Mouse (Mus musculus): Measurements from ENCODE around the gene Atg2a. TPM values are rescaled to one million over a fixed set of nuclear protein-coding genes. Genes with fewer than 3 reads are reported as not detected.
A peak's percentile ranks its signal among the peaks of the same experiment; 100 is the strongest.

Atg2a gene
- total RNA-seq (2014; rRNA removed; ENCODE audit: low replicate concordance), result 18.9 and 24.5 TPM in 2 replicates
- 4.7 and 5.6 TPM in 2 replicates for polyA plus RNA-seq (2015; fragmentation: Nextera tagmentation; extraction: Ambion mirVana)

DNA sequence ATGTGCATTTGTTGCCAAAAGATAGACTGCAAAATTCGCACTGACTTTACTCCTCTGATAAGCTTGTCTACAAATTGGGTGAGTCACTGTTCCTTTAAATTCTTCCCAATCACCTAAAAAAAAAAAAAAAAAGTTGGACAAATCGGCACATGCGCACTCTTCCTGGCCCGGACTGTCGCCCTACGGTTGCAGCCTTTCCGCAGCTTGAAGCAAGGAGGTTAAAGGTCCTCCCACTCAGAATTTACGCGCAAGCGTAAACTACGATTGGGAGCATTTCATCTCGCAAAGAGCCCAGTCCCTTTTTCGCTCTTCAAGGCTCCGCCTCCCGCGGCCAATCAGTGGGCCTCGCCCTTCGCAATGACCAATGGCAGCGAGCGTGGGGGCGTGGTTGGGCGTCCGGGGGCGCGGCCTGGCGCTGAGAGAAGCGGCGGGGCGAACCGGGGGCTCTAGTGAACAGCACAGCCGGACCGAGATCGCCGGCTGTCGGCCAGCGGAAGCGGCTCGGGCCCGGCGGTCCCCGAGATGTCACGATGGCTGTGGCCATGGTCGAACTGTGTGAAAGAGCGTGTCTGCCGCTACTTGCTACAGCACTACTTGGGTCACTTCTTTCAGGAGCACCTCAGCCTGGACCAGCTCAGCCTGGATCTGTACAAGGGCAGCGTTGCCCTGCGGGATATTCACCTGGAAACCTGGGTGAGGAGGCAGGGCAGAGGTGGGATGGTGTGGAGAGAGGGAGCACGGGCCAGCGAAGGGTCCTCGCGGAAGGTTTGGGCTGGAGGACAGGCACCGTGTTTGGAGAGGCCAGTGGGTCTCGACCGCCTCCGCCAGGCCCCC is at the start of gene Atg2a:
Gene Atg2a (plus strand): TSS at position 395 of the 834 bp plus-strand sequence.
- H3K4me2 ChIP-seq (ENCODE audit: low read depth, low read length), result peak within 1 kb of the TSS; percentile 82
- DNase-seq (ENCODE audit: low spot score) (peak; percentile 100), ATAC-seq (ENCODE audit: insufficient read depth, low read depth) (peak; percentile 94)
- peak within 1 kb of the TSS; percentile 89 for H3K27ac ChIP-seq (ENCODE audit: low read depth)
- peaks cover 19% of the 10 kb centered on the region for H3K36me3 ChIP-seq (replicated peaks; ENCODE audit: control insufficient read depth, insufficient read depth, low read length)
- TF ChIP-seq CTCF (IDR thresholded peaks at IDR 0.05; ENCODE audit: low read depth) (no peak; the same call in 1 of the 2 replicates), EP300 (IDR thresholded peaks at IDR 0.05; ENCODE audit: low read depth) (peak; percentile 75; the same call in 1 of the 2 replicates)
- no peaks in the 10 kb centered on the region for H3K9me3 ChIP-seq (replicated peaks; ENCODE audit: control insufficient read depth, low read length)
- H3K9ac ChIP-seq (replicated peaks; ENCODE audit: low read depth, low read length), result peak within 1 kb of the TSS; percentile 85
- H3K4me3 ChIP-seq (ENCODE audit: low read depth, low read length), result peak within 1 kb of the TSS; percentile 80
- H3K4me1 ChIP-seq (ENCODE audit: control insufficient read depth, insufficient read depth), result peaks cover 10% of the 10 kb centered on the region
- no peaks in the 10 kb centered on the region for H3K27me3 ChIP-seq (ENCODE audit: control insufficient read depth, insufficient read depth, low read length)
- under 1% methylated on average over 55 of the region's 55 CpGs for WGBS

- Histone ChIP-seq H3K27me3 (ENCODE audit: control insufficient read depth, insufficient read depth, low read length) (no peaks in the 10 kb centered on the region), H3K4me3 (ENCODE audit: low read depth, low read length) (no peak overlapping the region), H3K4me1 (ENCODE audit: control insufficient read depth, insufficient read depth) (no peaks in the 10 kb centered on the region), H3K4me2 (ENCODE audit: low read depth, low read length) (no peak overlapping the region), H3K27ac (ENCODE audit: low read depth) (no peak overlapping the region), H3K36me3 (replicated peaks; ENCODE audit: control insufficient read depth, insufficient read depth, low read length) (no peaks in the 10 kb centered on the region), H3K9ac (replicated peaks; ENCODE audit: low read depth, low read length) (no peak overlapping the region), H3K9me3 (replicated peaks; ENCODE audit: control insufficient read depth, low read length) (no peaks in the 10 kb centered on the region)
- WGBS, result 69% methylated on average over 2 of the region's 2 CpGs
- no peak for ATAC-seq (ENCODE audit: insufficient read depth, low read depth)
- TF ChIP-seq CTCF (IDR thresholded peaks at IDR 0.05; ENCODE audit: low read depth) (no peak), EP300 (IDR thresholded peaks at IDR 0.05; ENCODE audit: low read depth) (no peak)
- DNase-seq (ENCODE audit: low spot score), result no peak
Observed at GRCm38 (mm10) chr19:6204265-6204664, 37.2 kb upstream of the Atg2a start.

- TF ChIP-seq EP300 (IDR thresholded peaks at IDR 0.05; ENCODE audit: low read depth) (no peak), CTCF (IDR thresholded peaks at IDR 0.05; ENCODE audit: low read depth) (no peak)
- H3K27me3 ChIP-seq (ENCODE audit: control insufficient read depth, insufficient read depth, low read length), result no peaks in the 10 kb centered on the region
- WGBS, result 53% methylated on average over 5 of the region's 5 CpGs
- no peak overlapping the region for H3K27ac ChIP-seq (ENCODE audit: low read depth)
- DNase-seq (ENCODE audit: low spot score) (no peak), ATAC-seq (ENCODE audit: insufficient read depth, low read depth) (no peak)
- no peaks in the 10 kb centered on the region for H3K4me1 ChIP-seq (ENCODE audit: control insufficient read depth, insufficient read depth)
- H3K4me3 ChIP-seq (ENCODE audit: low read depth, low read length), result no peak overlapping the region
- no peaks in the 10 kb centered on the region for H3K36me3 ChIP-seq (replicated peaks; ENCODE audit: control insufficient read depth, insufficient read depth, low read length)
- H3K9me3 ChIP-seq (replicated peaks; ENCODE audit: control insufficient read depth, low read length), result no peaks in the 10 kb centered on the region
- H3K4me2 ChIP-seq (ENCODE audit: low read depth, low read length), result no peak overlapping the region
- H3K9ac ChIP-seq (replicated peaks; ENCODE audit: low read depth, low read length), result no peak overlapping the region
Observed at GRCm38 (mm10) chr19:6206716-6207115, 34.8 kb upstream of the Atg2a start.

- Histone ChIP-seq H3K4me1 (ENCODE audit: control insufficient read depth, insufficient read depth) (no peaks in the 10 kb centered on the region), H3K9ac (replicated peaks; ENCODE audit: low read depth, low read length) (no peak overlapping the region), H3K4me2 (ENCODE audit: low read depth, low read length) (no peak overlapping the region), H3K9me3 (replicated peaks; ENCODE audit: control insufficient read depth, low read length) (no peaks in the 10 kb centered on the region), H3K36me3 (replicated peaks; ENCODE audit: control insufficient read depth, insufficient read depth, low read length) (no peaks in the 10 kb centered on the region), H3K27me3 (ENCODE audit: control insufficient read depth, insufficient read depth, low read length) (no peaks in the 10 kb centered on the region), H3K27ac (ENCODE audit: low read depth) (no peak overlapping the region), H3K4me3 (ENCODE audit: low read depth, low read length) (no peak overlapping the region)
- DNase-seq (ENCODE audit: low spot score), result no peak
- TF ChIP-seq CTCF (IDR thresholded peaks at IDR 0.05; ENCODE audit: low read depth), result no peak
- no peak for TF ChIP-seq EP300 (IDR thresholded peaks at IDR 0.05; ENCODE audit: low read depth)
- WGBS, result 73% methylated on average over 6 of the region's 6 CpGs
- no peak for ATAC-seq (ENCODE audit: insufficient read depth, low read depth)
Observed at GRCm38 (mm10) chr19:6216046-6216705, 25.3 kb upstream of the Atg2a start.

- DNase-seq (ENCODE audit: low spot score), result no peak
- Histone ChIP-seq H3K9me3 (replicated peaks; ENCODE audit: control insufficient read depth, low read length) (no peaks in the 10 kb centered on the region), H3K27me3 (ENCODE audit: control insufficient read depth, insufficient read depth, low read length) (no peaks in the 10 kb centered on the region), H3K4me3 (ENCODE audit: low read depth, low read length) (no peak overlapping the region), H3K36me3 (replicated peaks; ENCODE audit: control insufficient read depth, insufficient read depth, low read length) (no peaks in the 10 kb centered on the region), H3K27ac (ENCODE audit: low read depth) (no peak overlapping the region), H3K4me2 (ENCODE audit: low read depth, low read length) (no peak overlapping the region), H3K4me1 (ENCODE audit: control insufficient read depth, insufficient read depth) (no peaks in the 10 kb centered on the region), H3K9ac (replicated peaks; ENCODE audit: low read depth, low read length) (no peak overlapping the region)
- ATAC-seq (ENCODE audit: insufficient read depth, low read depth), result no peak
- 55% methylated on average over 6 of the region's 6 CpGs for WGBS
- TF ChIP-seq EP300 (IDR thresholded peaks at IDR 0.05; ENCODE audit: low read depth), result no peak
- no peak for TF ChIP-seq CTCF (IDR thresholded peaks at IDR 0.05; ENCODE audit: low read depth)
Observed at GRCm38 (mm10) chr19:6218606-6219005, 22.9 kb upstream of the Atg2a start.

Measured in heart, postnatal 0 days (tissue).